Mouse (Mus musculus): ENCODE data around the gene Rfng.
"Not testable (repeated sequence)": the region's sequence is repeated elsewhere in the genome, so short reads cannot be mapped to it uniquely, and the experiment has no call there.

Gene Rfng

DNA sequence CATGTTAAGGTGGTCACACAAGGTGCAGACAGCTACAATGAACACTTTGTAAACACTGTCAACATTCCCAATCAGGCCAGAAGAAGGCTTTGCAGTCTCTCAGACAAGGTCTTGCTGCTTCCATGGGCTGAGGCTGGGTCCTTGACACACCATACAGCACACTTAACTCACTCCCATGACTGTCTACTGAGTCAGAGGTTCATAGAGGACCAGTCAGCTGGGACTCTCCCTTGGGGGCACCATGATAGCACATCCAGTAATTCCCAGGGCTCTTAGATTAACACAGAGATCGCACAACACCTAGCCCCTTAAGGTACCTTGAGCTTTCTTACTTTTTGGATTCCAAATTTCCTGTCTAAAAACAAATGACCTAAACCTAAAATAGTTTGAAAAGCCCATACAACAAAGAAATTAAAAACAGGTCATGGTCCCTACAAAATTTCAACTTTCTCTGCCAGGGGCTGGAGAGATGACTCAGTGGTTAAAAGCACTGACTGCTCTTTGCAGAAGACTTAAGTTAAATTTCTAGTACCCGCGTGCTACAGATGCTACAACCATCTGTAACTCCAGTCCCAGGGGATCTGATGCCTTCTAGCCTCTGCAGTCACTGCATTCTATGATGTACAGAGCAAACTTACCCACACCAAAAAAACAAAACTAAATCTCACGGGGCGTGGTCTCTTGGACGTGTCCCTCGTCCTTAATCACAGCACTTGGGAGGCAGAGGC lies 10.4 kb downstream of the Rfng start:
- no peak for DNase-seq (ENCODE audit: low spot score in 2 of 2)

DNA sequence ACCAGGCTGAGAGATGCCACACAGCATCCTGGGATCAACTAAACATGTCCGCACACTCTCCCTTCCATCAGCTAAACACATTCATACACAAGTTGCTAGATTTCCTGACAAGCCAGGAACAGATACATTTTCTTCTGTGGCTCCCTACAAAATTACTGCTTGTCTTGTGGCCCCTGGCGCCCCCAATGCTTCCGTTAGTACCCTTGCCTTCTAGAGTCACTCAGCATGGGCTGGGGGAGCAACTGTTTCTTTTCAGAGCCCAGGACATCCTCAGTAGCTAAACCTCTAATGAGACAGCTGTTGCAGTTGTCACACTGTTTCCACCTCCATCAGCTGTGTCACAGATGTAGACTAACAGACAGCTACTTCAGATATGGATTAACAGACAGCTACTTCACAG lies 11.3 kb downstream of the Rfng start:
- no peak for DNase-seq (ENCODE audit: low spot score in 2 of 2)

DNA sequence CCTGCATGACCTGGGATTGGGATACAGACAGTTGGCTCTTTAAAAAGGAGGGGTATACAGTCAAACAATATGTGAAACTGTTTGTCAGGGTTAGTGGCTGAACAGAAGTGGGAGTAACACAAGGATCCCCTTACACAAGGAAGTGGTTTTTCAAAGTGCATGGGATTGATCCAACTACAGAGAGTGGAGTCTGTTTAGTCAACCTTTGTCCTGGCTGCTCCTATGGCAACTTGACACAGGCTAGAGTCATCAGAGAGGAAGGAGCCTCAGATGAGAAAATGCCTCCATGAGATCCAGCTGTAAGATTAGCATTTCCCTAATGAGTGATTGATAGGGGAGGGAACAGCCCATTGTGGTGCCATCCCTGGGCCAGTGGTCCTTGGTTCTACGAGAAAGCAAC lies 15.8 kb downstream of the Rfng start:
- DNase-seq (ENCODE audit: low spot score in 2 of 2), result no peak

DNA sequence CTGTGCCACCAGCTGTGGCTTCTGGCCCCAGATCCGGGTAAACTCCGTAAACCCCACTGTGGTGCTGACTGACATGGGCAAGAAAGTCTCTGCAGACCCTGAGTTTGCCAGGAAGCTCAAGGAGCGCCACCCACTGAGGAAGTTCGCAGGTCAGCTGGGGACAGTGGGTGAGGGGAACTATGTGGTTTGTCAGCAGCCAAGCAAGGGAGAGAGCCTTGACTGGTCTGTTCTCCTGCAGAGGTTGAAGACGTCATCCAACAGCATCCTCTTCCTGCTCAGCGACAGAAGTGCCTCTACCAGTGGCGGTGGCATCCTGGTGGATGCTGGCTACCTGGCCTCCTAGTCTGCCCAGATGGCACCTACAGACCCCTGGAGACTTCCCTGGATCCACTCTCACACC lies 17.0 kb downstream of the Rfng start:
- DNase-seq (ENCODE audit: low spot score in 2 of 2), result not testable (repeated sequence)

DNA sequence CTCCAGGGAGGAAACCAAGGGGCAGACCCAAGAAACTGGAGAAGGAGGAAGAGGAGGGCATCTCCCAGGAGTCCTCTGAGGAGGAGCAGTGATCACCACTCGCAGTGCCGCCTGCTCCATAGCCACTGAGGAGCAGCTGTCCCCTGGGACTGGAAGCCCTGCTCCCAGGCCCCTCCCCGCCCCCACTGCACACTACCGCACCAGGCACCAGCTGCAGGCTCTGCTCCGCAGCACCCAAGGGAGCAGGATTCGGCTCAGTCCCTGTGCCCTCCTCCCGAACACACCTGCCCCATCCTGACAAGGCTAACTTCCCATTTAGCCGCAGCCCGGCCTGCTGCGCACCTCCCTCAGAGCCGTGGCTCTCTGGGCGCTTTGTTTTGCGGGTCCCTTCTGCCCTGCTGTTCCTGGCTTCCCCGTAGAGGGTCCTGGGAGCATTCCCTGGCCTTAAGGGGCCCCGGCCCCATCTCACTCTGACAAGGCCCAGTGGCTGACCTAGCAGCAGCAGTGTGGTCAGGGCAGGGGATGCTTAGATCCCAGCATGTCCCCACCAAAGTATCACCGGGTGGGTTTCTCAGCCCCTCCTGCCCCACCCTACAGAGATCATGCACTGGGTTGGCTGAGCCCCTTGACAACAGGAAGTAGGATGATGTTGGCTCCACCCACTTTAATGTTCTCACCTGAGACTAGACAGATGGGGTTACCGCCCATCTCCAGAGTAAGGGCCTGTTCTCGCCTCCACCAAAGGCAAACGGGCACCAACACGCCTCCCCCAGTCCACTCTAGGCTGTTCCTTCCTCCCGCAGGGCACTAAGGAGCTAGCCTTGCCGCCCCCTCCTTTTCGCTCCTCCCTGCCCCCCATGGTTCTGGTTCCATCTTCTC lies 20.6 kb downstream of the Rfng start:
- DNase-seq (ENCODE audit: low spot score in 2 of 2), result not testable (repeated sequence)

DNA sequence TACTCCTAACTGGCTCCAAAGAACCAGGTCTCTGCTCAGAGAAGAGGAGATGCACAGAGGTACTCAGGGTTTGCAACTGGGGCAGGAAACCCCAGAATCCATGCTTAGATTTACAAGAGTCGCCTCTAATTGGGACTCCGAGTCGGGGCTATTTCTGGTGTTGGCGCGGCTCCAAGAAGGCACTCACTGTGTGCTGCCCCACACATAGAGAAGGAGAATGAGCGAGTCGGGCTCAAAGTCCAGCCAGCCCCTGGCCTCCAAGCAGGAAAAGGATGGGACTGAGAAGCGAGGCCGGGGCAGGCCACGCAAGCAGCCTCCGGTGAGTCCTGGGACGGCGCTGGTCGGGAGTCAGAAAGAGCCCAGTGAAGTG lies 21.4 kb downstream of the Rfng start, which contains the start of gene Hmga1b:
Gene Hmga1b (plus strand): TSS at position 123 of the 370 bp plus-strand sequence.
- not testable (repeated sequence) for DNase-seq (ENCODE audit: low spot score in 2 of 2)

DNA sequence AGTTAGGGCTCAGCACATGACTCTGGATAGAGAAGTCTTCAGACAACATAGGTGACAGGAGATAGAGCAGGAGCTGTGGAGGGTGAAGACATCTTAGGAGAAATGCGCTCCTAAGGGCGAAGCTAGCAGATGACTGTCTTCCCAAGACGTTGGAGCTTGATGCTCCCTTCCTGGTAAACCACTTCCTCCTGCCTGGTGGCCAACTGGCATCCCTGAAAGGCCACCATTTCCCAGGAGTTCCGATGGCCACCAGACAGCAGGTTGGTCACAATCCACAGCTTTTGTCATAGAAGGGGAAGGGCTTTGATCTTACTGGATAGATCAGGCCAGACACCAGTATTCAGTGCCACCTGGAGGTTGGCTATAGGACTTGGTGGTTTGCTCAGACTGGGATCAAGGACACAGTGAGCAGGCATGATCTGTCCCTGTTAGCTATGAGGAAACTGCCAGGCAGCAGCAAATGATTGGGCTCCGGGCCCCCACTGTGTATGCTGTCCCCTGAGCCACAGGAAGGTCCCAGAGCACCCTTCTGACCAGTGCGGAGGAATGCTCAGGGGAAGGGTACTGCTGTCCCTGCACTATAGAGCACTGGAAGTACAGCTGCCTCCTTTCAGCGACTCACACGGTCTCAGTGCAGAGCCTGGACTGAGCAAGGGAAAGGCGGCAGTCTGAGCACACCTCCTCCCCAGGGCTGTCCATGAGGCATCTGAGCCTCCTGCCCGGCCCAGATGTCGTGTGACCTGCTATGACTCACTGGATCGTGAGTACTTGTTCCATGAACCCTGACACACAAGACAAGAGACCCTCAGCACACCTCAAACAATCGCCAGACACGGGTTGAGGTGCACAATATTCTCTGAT lies 22.0 kb downstream of the Rfng start:
- no peak for DNase-seq (ENCODE audit: low spot score in 2 of 2)

DNA sequence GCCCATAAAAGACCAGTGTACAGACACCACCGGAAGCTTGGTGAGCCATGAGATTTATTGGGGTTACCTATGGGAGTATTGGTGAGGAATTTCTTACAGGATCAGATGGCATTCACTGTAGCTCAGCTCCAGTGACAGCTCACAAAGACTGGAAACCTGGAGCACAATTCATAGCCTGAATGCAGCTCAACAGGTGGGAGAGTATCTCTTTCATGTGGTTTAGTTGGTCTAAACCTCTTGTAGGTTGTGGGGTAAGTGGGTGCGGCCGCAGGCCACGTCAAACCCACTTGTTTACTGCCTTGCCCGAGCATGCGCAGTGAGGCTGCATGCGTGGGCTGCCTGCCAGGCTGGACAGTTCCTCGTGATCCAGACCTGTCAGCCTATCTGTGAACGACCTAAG lies 23.8 kb downstream of the Rfng start:
- no peak for DNase-seq (ENCODE audit: low spot score in 2 of 2)

DNA sequence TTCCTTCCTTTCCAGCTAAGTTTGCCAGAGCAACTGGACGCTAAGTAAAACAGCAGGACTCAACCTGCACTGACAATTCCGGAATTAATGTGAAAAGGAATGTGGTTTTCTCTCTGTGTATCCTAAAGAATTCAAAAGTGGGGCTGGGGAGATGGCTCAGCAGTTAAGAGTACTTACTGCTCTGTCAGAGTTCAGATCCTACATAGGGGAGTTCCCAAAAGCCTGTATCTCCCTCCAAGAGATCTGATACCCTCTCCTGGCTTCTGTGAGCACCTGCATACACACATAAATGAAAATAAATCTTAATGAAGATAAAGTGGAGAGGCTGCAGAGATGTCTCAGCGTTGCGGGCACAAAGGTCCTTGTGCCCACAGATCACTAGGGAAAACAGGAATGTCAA lies 32.4 kb downstream of the Rfng start:
- DNase-seq (ENCODE audit: low spot score in 2 of 2), result no peak

DNA sequence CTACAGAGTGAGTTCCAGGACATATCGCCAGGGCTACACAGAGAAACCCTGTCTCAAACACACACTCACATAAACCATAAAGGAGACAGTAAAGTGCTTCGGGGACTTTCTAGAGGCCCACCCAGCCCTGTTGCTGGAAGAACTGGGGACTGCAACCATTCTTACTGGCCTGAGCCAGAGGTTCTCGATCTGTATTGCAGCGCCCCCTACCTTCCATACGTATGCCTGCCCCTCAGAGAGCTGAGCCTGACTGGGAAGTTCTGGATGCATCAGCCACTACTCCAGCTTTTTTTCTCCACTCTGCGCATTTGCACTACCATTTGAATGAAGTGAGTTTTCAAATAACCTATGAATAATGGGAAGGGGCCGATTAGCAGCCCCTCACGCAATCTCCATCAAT lies 34.6 kb downstream of the Rfng start:
- peak; percentile 27 to 34 for DNase-seq (ENCODE audit: low spot score in 2 of 2)

DNA sequence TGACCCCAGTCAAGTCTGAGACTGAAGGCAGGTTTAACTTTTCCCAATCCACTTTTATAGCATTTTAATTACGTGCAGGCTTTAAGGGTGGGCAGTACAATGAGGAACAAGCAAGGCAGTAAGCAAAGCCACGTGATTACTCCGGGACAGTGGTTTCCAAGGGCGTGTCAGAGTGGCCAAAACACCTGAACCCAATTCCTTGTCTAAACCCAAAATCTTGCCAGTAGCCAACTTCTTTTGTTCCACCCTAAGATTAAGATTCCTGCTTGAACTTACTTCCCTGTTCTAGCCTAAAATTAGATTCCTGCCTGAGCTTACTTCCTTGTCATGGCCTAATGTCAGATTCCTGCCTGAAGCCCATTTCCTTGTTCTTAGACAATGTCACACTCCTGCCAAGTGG lies 36.0 kb downstream of the Rfng start:
- DNase-seq (ENCODE audit: low spot score in 2 of 2), result no peak

DNA sequence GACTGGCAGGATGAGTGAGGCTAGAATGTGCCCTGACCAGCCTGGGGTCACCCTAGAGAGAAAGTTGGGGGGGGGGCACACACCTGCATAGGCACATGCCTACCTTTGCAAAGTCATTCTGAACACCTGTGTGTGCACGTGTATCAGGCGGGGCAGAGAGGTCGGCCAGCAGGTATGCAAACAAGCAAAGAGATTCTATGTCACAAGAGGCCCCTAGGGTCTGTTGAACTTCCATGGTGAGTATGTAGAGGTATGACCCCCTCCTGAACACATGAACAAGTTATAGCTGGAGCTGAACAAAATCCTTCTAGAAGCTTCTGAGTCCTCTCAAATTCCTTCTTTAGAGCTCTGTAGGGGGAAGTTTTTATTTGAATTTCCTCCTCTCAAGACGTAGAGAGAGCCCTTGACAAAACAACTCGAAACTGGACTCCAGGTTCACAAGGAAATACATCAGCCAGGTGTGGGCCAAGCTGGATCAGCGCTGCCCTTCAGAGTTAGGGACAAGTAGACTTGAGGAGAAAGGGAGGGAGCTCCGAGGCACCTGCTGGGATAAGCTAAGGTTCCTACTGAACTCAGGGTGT lies 39.8 kb downstream of the Rfng start:
- DNase-seq (ENCODE audit: low spot score in 2 of 2), result no peak

DNA sequence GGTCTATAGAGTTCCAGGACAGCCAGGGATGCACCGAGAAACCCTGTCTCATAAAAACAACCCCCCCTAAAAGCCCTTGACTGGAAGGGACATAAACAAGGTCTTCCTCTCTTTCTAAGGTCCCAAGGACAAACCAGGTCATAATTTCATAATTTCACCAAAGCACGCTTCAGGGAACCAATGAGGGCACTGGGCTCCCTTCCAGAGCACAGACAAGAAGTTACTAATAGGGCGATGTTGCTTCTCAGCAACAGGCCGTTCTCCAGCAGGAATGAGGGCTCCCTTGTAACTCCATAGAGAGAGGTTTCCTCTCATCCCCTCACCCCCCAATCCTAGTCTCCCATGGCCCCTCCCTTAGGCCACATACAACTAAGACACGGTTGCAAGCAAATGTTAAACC lies 43.0 kb downstream of the Rfng start:
- no peak for DNase-seq (ENCODE audit: low spot score in 2 of 2)

DNA sequence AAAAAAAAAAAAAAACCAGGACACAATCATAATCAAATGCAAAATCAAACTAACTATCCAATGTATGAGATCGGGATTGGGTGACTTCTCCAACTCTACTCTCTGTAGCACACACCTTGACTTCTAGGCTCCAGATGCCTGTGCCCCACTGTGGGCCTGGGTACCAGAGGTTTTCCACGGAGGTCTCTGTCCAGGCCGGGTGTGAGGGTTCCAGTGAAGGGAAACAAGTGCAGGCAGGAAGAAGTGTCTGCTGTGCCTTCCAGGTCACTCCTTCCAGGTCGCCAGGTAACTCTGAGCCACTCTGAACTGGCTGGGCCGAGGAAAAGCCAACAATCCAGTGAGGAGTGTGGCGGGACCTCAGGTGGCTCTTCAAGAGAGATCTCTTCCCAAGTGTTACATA lies 47.6 kb downstream of the Rfng start:
- DNase-seq (ENCODE audit: low spot score in 2 of 2), result no peak

DNA sequence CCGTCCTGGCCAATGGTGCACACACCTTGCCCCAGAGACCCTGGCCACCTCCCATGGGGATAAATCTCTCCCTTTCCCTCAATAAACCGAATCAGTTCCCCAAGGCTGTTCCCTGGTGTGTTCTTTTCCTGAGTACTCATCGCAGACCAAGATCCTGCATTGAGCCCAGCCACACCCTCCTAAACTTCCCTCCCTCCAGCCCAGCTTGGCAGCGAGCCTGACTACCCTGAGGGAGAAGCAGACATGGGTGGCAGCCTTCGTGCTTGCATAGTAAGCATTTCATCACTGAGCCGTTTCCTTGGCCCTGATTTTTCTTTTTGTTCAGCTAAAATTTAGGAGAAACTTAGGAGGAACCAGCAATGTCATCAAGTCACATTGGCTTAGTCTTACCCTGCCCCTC lies 50.5 kb downstream of the Rfng start:
- no peak for DNase-seq (ENCODE audit: low spot score in 2 of 2)

DNA sequence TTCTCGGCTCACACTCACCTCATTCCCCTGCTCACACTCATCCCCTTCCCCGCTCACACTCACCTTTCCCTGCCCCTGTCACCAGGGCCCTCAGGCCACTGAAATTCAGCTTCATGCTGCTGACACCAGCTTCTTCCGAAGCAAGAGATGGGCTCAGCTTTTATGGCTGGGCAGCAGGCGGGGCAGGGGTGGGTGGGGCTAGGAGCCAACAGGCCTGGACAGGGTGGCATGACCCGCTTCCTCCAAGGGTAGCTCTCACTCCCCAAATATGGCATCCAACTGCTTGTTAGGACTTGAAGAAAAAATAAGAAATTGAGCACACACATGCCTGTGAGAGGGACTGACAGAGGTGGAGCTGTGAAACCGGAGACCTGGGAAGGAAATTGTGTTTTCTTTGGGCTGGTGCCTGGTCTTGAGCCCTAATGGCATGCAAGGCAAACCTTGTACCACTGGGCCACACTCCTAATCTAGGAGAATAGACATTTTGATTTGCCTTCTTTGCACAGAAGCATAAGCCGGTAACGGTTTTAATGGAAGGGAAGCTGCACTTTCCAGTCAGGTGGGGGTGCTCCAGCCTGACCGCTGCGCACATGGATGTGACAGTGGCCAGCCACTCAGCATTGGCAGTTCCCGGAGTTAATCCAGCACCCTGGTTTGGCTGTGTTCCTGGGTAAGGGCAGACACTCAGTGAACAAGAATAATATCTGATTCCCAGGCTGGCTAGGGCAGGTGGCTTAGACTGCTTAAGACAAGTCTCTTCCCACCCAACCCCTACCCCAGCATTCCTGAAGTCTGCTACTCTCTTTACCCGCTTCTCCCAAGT lies 51.9 kb downstream of the Rfng start, which contains the start of gene Cbr2:
Gene Cbr2 (minus strand): TSS at position 257 of the 823 bp plus-strand sequence.
- DNase-seq (ENCODE audit: low spot score in 2 of 2), result no peak

DNA sequence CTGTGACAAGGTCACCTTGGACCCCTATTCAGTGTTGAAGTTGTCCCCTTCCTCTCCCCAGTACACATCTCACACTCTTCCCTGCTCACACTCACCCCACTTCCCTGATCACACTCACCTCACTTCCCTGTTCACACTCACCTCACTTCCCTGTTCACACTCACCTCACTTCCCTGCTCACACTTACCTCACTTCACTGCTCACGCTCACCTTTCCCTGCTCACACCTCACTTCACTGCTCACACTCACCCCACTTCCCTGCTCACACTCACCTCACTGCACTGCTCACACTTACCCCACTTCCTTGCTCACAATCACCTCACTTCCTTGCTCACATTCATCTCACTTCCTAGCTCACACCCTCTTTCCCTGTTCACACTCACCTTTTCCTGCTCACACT lies 52.6 kb downstream of the Rfng start:
- DNase-seq (ENCODE audit: low spot score in 2 of 2), result no peak
